Mouse (Mus musculus) stomach, embryonic 15.5 days (tissue): ENCODE data around the gene Lrrc7. TPM values are rescaled to one million over a fixed set of nuclear protein-coding genes. Genes with fewer than 3 reads are reported as not detected.

ENCODE experiments used
- ATAC-seq: fragments of 200-750 bp; cut with Nextera tagmentation; 2 replicates; pipeline ENCODE4 v1.8.0; 2017; ENCODE audit warnings: low read depth, moderate number of reproducible peaks, moderate TSS enrichment; ENCODE audit not compliant: insufficient read depth, low FRiP score
- H3K27ac ChIP-seq: fragments of 300-500 bp; sonication (generic); 2 replicates; pipeline ENCODE4 v1.5.1; 2015; ENCODE audit warnings: mild to moderate bottlenecking, inconsistent platforms
- H3K27me3 ChIP-seq: fragments of 300-500 bp; sonication (generic); replicated peaks from 2 replicates; pipeline ENCODE4 v1.6.1; 2015; ENCODE audit warnings: inconsistent platforms
- H3K36me3 ChIP-seq: fragments of 300-500 bp; sonication (generic); 2 replicates; pipeline ENCODE4 v1.6.1; 2015; ENCODE audit warnings: inconsistent platforms
- H3K4me1 ChIP-seq: fragments of 300-500 bp; sonication (generic); 2 replicates; pipeline ENCODE4 v1.6.1; 2015; ENCODE audit warnings: inconsistent platforms
- H3K4me2 ChIP-seq: fragments of 300-500 bp; sonication (generic); 2 replicates; pipeline ENCODE4 v1.6.1; 2015; ENCODE audit warnings: mild to moderate bottlenecking, inconsistent platforms
- H3K4me3 ChIP-seq: fragments of 300-500 bp; sonication (generic); replicated peaks from 2 replicates; pipeline ENCODE4 v1.5.1; 2015; ENCODE audit warnings: inconsistent platforms
- H3K9ac ChIP-seq: fragments of 300-500 bp; sonication (generic); 2 replicates; pipeline ENCODE4 v1.6.1; 2015; ENCODE audit warnings: inconsistent platforms
- H3K9me3 ChIP-seq: fragments of 300-500 bp; sonication (generic); 2 replicates; pipeline ENCODE4 v1.6.1; 2016; ENCODE audit warnings: inconsistent platforms
- WGBS: fragments of 180-500 bp; shearing (Covaris S2); methylation state at CpG from one replicate; pipeline ENCODE4 v1.1.7; 2015; 5-methylcytosine and 5-hydroxymethylcytosine counted together
- polyA plus RNA-seq: library from polyadenylated mRNA; unstranded; fragments of >200 nt; fragmentation: Nextera tagmentation; extraction: Ambion mirVana; gene quantifications from 2 replicates; pipeline ENCODE4 v1.2.1, GENCODE M21; 2015

Lrrc7 gene
- polyA plus RNA-seq, 1 experiment from 2014 or later: 2.4 TPM

DNA sequence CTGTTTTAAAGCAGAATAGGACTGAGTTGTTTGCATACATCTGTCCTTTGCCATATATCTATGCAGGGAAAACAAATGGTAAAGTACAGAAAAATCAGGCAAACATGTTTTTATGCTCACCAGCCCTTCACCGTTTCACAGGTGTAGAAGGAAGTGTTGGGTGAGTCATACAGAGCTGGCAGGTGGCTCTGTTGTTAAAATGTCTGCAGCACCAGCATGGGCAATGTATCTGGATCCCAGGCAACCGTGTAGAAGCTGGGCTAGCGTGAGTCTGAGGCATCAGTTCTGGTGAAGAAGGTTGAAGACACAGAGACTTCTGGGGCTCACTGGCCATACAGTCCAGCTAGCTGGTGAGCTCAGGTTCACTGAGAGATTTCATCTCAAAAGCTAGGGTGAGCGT lies 468.1 kb downstream of the Lrrc7 start:
- WGBS: 74% methylated on average over 4 of the region's 4 CpGs
- Histone ChIP-seq H3K4me2 (no peak overlapping the region), H3K36me3 (no peaks in the 10 kb centered on the region), H3K4me1 (no peaks in the 10 kb centered on the region), H3K9me3 (no peaks in the 10 kb centered on the region), H3K27ac (no peak overlapping the region), H3K4me3 (no peak overlapping the region), H3K27me3 (no peaks in the 10 kb centered on the region), H3K9ac (no peak overlapping the region)
- no peak for ATAC-seq

DNA sequence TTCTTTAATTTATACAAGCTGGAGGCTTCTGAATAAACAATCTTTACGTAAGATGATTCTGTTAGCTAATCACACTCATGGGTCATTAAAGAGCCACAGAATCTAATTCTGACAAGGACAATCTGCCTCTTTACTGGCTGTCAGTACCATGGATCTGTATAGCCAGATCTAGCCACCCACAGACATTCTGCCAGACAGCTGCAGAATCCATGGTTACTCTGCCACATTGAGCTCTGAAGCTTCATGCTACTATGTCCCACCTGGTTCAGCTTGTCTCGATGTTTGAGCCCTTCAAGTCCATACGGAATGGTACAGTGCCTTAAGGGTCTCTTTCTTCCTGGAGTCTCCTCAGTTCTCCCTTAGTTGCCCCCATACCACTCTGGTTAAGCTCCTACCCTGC lies 470.4 kb downstream of the Lrrc7 start:
- 82% methylated on average over 3 of the region's 3 CpGs for WGBS
- Histone ChIP-seq H3K4me3 (no peak overlapping the region), H3K4me1 (no peaks in the 10 kb centered on the region), H3K36me3 (no peaks in the 10 kb centered on the region), H3K27ac (no peak overlapping the region), H3K9ac (no peak overlapping the region), H3K9me3 (no peaks in the 10 kb centered on the region), H3K4me2 (no peak overlapping the region), H3K27me3 (no peaks in the 10 kb centered on the region)
- no peak for ATAC-seq

DNA sequence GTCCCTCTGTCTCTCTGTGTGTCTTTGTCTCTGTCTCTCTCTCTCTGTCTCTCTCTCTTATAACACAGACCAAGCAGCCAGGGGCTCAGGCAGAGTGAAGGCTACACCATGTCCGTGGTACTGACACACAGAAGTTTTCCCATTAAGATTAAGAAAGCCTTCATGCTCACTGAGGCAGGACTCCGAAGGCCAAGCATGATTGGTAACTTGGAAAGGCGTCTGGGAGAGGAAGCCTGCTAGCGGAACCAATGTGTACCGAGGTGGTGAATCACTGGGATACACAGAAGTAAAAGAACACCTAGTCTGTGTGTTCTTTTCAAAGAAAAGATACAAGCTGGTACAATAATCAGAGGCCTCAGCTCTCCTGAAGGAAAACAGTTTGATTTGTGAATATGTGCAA lies 484.2 kb downstream of the Lrrc7 start:
- H3K36me3 ChIP-seq: no peaks in the 10 kb centered on the region
- no peak overlapping the region for H3K4me3 ChIP-seq
- WGBS: 79% methylated on average over 5 of the region's 5 CpGs
- H3K27me3 ChIP-seq: no peaks in the 10 kb centered on the region
- no peak overlapping the region for H3K27ac ChIP-seq
- H3K4me1 ChIP-seq: no peaks in the 10 kb centered on the region
- no peak for ATAC-seq
- H3K9me3 ChIP-seq: no peaks in the 10 kb centered on the region
- H3K9ac ChIP-seq: no peak overlapping the region
- H3K4me2 ChIP-seq: no peak overlapping the region

DNA sequence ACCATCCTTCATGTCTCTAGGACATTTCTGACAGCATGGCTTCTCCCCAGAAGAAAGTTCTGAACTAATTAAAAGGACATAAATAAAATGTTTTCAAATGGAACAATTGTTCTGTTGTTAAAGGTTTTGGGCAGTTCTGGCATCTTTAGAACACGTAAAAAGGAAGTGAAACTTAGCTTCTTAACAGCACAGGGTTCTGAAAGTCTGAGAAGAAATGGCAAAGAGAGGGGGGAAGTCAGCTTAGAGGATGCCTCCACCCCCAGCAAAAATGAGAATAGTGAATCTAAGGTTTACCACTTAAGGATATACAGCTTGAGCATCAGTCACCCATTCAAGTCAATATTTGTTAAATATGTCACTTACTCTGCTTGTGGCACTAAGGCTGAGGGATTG lies 484.6 kb downstream of the Lrrc7 start:
- no peaks in the 10 kb centered on the region for H3K4me1 ChIP-seq
- H3K4me2 ChIP-seq: no peak overlapping the region
- H3K9me3 ChIP-seq: no peaks in the 10 kb centered on the region
- H3K27me3 ChIP-seq: no peaks in the 10 kb centered on the region
- no peak overlapping the region for H3K4me3 ChIP-seq
- no peak for ATAC-seq
- no peak overlapping the region for H3K9ac ChIP-seq
- no peaks in the 10 kb centered on the region for H3K36me3 ChIP-seq
- no peak overlapping the region for H3K27ac ChIP-seq
- 59% methylated on average over 1 of the region's 1 CpGs for WGBS

DNA sequence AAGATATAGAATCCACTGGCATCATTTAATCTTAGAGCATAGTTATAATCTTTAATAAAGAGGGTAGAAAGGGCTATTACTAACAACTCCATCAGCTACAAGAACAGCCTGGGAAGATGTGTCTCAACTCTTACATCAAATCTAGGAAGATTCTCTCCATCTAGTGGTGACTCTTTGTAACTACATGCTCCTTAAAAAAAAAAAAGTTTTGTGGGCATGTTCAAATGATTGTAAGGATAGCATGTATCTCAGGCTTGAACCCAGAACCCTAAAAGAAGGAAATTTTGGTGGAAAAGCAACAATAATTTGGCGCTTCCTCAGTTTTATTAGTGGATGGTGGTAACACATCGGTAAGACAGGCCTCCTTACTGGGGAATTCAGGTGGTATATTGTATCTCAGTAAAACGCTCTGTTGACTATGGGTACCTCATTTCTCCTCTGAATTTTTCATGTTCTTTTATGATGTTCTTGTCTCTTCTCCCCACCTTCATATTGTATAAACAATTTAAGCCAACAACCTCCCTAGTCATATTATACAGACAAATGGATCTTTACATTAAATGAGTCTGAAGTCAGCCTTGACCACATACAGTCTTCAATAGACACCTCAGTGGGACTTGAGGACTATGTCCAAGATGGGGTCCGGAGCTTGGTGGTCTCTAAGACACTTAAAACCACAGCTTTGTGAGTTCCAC lies 485.2 kb downstream of the Lrrc7 start:
- 44% methylated on average over 4 of the region's 4 CpGs for WGBS

DNA sequence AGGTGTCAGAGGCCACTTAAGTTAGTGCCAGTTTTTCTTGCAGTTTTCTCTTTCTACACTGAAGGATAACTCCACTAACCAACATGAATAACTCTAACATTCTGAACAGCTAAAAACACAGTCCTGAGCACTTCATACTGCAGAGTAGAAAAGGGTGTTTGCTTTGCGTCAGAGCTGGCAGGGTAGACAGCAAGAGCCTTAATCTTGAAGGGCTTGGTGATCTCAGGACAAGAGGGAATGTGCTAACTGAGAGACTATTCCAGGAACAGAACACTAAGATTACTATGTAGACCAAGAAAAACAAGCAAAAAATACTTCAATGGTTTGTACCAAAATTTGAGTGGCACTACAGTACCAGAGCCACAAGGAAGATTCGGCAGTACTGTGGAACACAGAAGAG lies 487.0 kb downstream of the Lrrc7 start:
- no peak overlapping the region for H3K27ac ChIP-seq
- no peaks in the 10 kb centered on the region for H3K36me3 ChIP-seq
- no peaks in the 10 kb centered on the region for H3K27me3 ChIP-seq
- no peak overlapping the region for H3K4me3 ChIP-seq
- no peak for ATAC-seq
- no peak overlapping the region for H3K9ac ChIP-seq
- no peaks in the 10 kb centered on the region for H3K9me3 ChIP-seq
- WGBS: 73% methylated on average over 2 of the region's 2 CpGs
- H3K4me2 ChIP-seq: no peak overlapping the region
- H3K4me1 ChIP-seq: no peaks in the 10 kb centered on the region

More for the DNA sequence above, 485.2 kb downstream of the Lrrc7 start:
- Histone ChIP-seq H3K4me3 (no peak overlapping the region), H3K4me2 (no peak overlapping the region), H3K9me3 (no peaks in the 10 kb centered on the region), H3K27ac (no peak overlapping the region), H3K9ac (no peak overlapping the region), H3K27me3 (no peaks in the 10 kb centered on the region), H3K4me1 (no peaks in the 10 kb centered on the region), H3K36me3 (no peaks in the 10 kb centered on the region)
- ATAC-seq: no peak

DNA sequence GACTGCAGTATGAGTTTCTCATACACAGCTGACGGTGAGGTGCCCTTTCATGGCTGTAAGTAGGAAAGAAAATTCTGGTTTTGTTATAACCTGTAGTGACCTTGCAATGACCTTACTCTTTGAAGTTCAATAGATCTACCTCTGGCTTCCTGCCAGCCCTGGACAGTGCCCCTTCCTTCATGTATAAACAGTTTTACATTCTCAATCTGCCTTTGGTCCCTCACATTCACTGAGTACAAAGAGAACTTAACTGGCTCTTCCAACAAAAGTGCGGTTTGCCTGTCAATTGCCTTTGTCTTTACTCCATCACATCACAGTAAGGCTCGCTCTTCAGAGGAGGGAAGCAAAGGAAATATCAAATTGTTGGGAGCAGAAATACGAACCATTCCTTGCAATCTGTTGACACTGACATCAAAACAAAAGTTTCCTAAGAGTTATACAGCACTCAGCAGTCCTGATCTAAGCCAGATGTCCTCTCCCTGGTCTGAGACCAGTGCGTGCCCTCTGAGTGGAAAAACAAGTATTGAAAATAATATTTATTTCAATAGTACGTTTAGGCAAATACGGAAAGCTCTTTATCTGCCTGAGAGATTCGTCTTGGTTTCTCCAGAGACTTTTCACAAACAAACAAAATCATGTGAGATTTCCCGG lies 493.3 kb downstream of the Lrrc7 start:
- H3K36me3 ChIP-seq: 0 out of 2 replicates have a peak, but pooled peaks cover 3% of the 10 kb centered on the region
- no peak overlapping the region for H3K4me3 ChIP-seq
- H3K27ac ChIP-seq: no peak overlapping the region
- no peaks in the 10 kb centered on the region for H3K27me3 ChIP-seq
- ATAC-seq: no peak; the same call in 1 of the 2 replicates
- no peak overlapping the region for H3K9ac ChIP-seq
- no peaks in the 10 kb centered on the region for H3K9me3 ChIP-seq
- 35% methylated on average over 9 of the region's 9 CpGs for WGBS
- H3K4me1 ChIP-seq: no peaks in the 10 kb centered on the region
- no peak overlapping the region for H3K4me2 ChIP-seq

DNA sequence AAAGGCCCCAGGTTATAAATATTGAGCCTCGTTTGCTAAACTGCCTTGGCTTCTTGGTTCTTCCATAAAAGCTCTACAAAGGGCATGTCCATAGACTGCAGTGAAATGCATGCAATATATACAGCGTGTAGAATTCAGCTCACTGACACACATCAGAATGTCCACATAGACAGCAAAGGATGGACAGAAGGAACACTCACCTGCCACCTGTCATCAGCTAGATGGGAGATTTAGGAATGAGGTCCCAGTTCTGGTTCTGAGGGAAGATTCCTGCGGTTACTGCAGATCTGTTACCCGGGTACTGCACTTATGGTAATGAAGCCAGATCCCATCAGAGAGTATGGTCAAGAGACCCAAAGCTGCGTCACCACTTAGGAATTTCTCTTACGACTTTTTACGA lies 494.1 kb downstream of the Lrrc7 start:
- no peak for ATAC-seq
- H3K27ac ChIP-seq: no peak overlapping the region
- no peak overlapping the region for H3K4me2 ChIP-seq
- H3K9me3 ChIP-seq: no peaks in the 10 kb centered on the region
- 64% methylated on average over 7 of the region's 7 CpGs for WGBS
- no peaks in the 10 kb centered on the region for H3K4me1 ChIP-seq
- no peak overlapping the region for H3K9ac ChIP-seq
- 0 out of 2 replicates have a peak, but pooled peaks cover 3% of the 10 kb centered on the region for H3K36me3 ChIP-seq
- H3K27me3 ChIP-seq: no peaks in the 10 kb centered on the region
- H3K4me3 ChIP-seq: no peak overlapping the region

DNA sequence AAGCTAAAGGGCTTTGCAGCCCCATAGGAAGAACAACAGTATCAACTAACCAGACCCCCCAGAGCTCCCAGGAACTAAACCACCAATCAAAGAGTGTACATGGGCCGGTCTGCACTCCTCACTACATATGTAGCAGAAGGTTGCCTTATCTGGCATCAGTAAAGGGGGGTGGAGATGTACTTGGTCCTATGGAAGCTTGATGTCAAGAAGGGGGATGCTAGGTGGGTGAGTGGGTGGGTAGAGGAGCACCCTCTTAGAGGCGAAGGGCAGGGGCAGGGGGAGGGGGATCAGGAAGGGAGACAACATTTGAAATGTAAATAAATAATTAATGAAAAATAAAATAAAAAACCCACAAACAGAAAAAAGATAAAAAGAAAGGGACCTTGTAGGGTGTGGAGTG lies 496.8 kb downstream of the Lrrc7 start:
- WGBS: 95% methylated on average over 2 of the region's 2 CpGs
- H3K4me2 ChIP-seq: no peak overlapping the region

DNA sequence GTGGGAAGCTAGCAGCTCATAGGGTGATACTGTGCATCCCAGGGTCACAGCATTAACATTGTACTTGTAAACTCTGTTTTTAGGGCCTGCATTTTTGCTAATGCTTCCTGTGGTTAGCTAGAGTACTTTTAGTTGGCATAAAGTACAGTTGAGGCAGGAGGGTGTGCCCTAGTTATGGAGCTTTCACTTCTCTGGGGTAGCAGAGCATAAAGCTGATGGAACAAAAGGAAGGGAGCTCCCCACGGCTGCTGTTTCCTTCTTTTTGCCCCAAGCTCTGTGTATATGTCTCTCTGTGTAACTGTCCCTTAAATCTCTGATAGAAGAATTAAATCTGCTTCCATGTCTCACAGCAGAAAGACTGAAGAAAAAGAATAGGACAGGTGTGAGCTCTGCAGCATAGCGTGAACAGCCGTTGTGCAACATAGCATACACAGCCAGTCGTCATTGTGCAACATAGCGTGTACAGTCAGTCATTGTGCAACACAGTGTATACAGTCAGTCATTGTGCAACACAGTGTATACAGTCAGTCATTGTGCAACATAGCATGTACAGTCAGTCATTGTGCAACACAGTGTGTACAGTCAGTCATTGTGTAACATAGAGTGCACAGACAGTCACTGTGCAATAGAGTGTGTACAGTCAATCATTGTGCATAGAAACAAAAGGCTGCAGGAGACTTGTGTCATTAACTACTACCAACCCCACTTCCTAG lies 500.1 kb downstream of the Lrrc7 start:
- Histone ChIP-seq H3K9me3 (no peaks in the 10 kb centered on the region), H3K36me3 (peaks cover 8% of the 10 kb centered on the region; the same call in 1 of the 2 replicates), H3K27me3 (no peaks in the 10 kb centered on the region), H3K4me2 (no peak overlapping the region), H3K9ac (no peak overlapping the region), H3K4me1 (no peaks in the 10 kb centered on the region), H3K27ac (no peak overlapping the region), H3K4me3 (no peak overlapping the region)
- no peak; the same call in 1 of the 2 replicates for ATAC-seq
- 91% methylated on average over 5 of the region's 5 CpGs for WGBS

More for the DNA sequence above, 496.8 kb downstream of the Lrrc7 start:
- no peaks in the 10 kb centered on the region for H3K9me3 ChIP-seq
- H3K4me1 ChIP-seq: no peaks in the 10 kb centered on the region
- H3K9ac ChIP-seq: no peak overlapping the region
- ATAC-seq: no peak
- 0 out of 2 replicates have a peak, but pooled peaks cover 3% of the 10 kb centered on the region for H3K36me3 ChIP-seq
- H3K27ac ChIP-seq: no peak overlapping the region
- no peaks in the 10 kb centered on the region for H3K27me3 ChIP-seq
- H3K4me3 ChIP-seq: no peak overlapping the region

DNA sequence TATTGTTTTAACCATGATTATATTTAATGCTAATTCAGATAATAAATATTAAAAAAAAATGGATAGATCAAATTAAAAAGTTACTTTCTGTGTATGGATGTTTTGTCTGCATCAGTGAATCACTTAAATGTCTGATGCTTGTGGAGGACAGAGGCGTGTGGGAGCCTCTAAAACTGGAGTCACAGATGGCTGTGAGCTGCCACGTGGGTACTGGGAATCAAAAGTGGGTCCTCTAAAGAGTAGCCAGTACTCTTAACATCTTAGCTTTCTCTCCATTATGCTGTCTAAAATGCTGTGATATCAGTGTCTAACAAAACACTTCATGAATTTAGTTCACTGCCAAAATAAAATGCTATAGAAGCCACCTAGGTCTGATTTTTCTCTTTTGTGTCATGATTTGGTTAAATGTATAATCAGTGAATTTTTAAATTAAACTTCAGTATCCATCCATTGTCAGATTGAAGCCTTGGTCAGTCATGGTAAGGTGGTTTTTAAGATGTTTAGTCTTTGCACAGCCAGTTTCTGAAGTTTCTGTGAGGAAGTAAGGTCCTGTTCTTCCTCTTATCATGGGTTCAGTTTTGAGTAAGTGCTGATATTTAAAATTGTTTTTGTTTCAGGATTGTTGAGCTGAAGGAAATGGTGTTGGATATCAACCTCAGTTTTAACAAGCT lies 501.3 kb downstream of the Lrrc7 start:
- Histone ChIP-seq H3K27me3 (no peaks in the 10 kb centered on the region), H3K9ac (no peak overlapping the region), H3K27ac (no peak overlapping the region), H3K9me3 (no peaks in the 10 kb centered on the region), H3K4me1 (no peaks in the 10 kb centered on the region), H3K4me2 (no peak overlapping the region), H3K36me3 (peaks cover 8% of the 10 kb centered on the region; the same call in 1 of the 2 replicates), H3K4me3 (no peak overlapping the region)
- ATAC-seq: no peak
- WGBS: 85% methylated on average over 2 of the region's 2 CpGs

DNA sequence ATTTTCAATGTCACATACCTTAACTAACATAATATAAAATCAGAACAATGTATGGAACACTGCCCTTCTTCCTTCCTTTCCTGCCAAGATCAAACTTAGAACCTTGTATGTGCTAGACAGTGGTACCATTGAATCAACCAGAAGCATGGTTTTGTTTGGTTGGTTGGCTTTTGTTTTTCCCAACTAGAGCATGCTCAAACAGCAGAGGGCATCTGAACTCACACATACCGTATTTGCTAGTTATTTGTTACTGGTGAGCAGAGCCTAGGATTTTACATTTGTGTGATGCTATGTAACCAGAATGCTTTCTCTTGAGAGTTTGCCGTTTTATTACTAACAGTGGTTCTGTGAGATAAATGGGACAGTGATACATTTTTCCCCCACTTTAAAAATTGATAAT lies 512.5 kb downstream of the Lrrc7 start:
- Histone ChIP-seq H3K9ac (no peak overlapping the region), H3K4me2 (no peak overlapping the region), H3K36me3 (peaks cover 7% of the 10 kb centered on the region; the same call in 1 of the 2 replicates), H3K27ac (no peak overlapping the region), H3K4me1 (no peaks in the 10 kb centered on the region), H3K27me3 (no peaks in the 10 kb centered on the region), H3K9me3 (no peaks in the 10 kb centered on the region), H3K4me3 (no peak overlapping the region)
- ATAC-seq: no peak
- 84% methylated on average over 2 of the region's 2 CpGs for WGBS
